Mouse (Mus musculus): ENCODE measurements at regions not wholly inside any gene's neighbourhood (a gene's known extent, or its start where the extent isn't known, plus 50 kb on each side); places are given as distances from the start of the nearest gene placed in this dataset.
A peak's percentile ranks its signal among the peaks of the same experiment; 100 is the strongest.

GRCm38 (mm10) chr13:42244240-42245086 lies 56.8 kb upstream of the Edn1 start:
- ATAC-seq = peak; percentile 56

GRCm38 (mm10) chr13:42245753-42246409 lies 55.4 kb upstream of the Edn1 start:
- ATAC-seq = peak; percentile 73

Measured in activated CD4-positive, CD25-positive, alpha-beta regulatory T cell, adult 4 months (primary cell).